Mouse (Mus musculus) stomach, postnatal 0 days (tissue): ENCODE data around the gene Zfp341.

Source experiments
- CTCF ChIP-seq: IDR thresholded peaks from 2 replicates; pipeline ENCODE4 v1.5.1; 2016; ENCODE audit warnings: antibody characterized with exemption, low read depth, mild to moderate bottlenecking, moderate library complexity
- EP300 ChIP-seq: optimal IDR thresholded peaks from 2 replicates; pipeline ENCODE3; 2016; ENCODE audit warnings: antibody characterized with exemption

- no peak for TF ChIP-seq CTCF
- TF ChIP-seq EP300 = no peak
Measured at GRCm38 (mm10) chr2:154674008-154674407, 60.9 kb downstream of the Zfp341 start.
